Comparison of ENCODE assay signal across 7 mouse cellular contexts in genomic region chr10:79924998-79925784, GRCm38 (mm10). TPM values are rescaled to one million over a fixed set of nuclear protein-coding genes. Genes with fewer than 3 reads are reported as not detected.
DNase-seq lines count a peak whose midpoint lies in the region; ATAC-seq lines count a peak whose summit lies in the region.

No protein-coding gene starts in this region.

- peaks cover 41% of the 10 kb centered on the region for H3K27me3 ChIP-seq in limb, embryonic 12.5 days
- H3K27me3 ChIP-seq in midbrain, embryonic 14.5 days (ENCODE audit: control insufficient read depth, insufficient read depth, low read length): peaks cover 38% of the 10 kb centered on the region

- H3K4me1 ChIP-seq in limb, embryonic 12.5 days (replicated peaks): peaks cover 48% of the 10 kb centered on the region
- peaks cover 21% of the 10 kb centered on the region for H3K4me1 ChIP-seq in midbrain, embryonic 14.5 days (ENCODE audit: control insufficient read depth, insufficient read depth, low read length)

- peak; percentile 92 for DNase-seq in adrenal gland, adult 2 months
- DNase-seq in embryo, embryonic 9.5 days (ENCODE audit: extremely low spot score): peak; percentile 93
- DNase-seq in heart, adult 11 months: peak; percentile 98
- peak; percentile 97 for DNase-seq in kidney, adult 18-20 months
- peak; percentile 96 for DNase-seq in midbrain, embryonic 14.5 days
- DNase-seq in spleen, adult 12 weeks (ENCODE audit: low spot score): peak; percentile 90

- H3K9me3 ChIP-seq in limb, embryonic 12.5 days: no peaks in the 10 kb centered on the region; the same call in 1 of the 2 replicates
- H3K9me3 ChIP-seq in midbrain, embryonic 14.5 days (ENCODE audit: control insufficient read depth, low read length): no peaks in the 10 kb centered on the region

- peak overlapping the region; percentile 87; the same call in 1 of the 2 replicates for H3K4me2 ChIP-seq in limb, embryonic 12.5 days
- H3K4me2 ChIP-seq in midbrain, embryonic 14.5 days (ENCODE audit: low read length): peak overlapping the region; percentile 88

- H3K36me3 ChIP-seq in limb, embryonic 12.5 days: no peaks in the 10 kb centered on the region
- H3K36me3 ChIP-seq in midbrain, embryonic 14.5 days (ENCODE audit: control insufficient read depth, insufficient read depth, low read length): no peaks in the 10 kb centered on the region

- 11% methylated on average over 29 of the region's 29 CpGs for WGBS in limb, embryonic 12.5 days
- 11% methylated on average over 29 of the region's 29 CpGs for WGBS in midbrain, embryonic 14.5 days

- peak overlapping the region; percentile 97; the same call in 1 of the 2 replicates for H3K27ac ChIP-seq in limb, embryonic 12.5 days
- H3K27ac ChIP-seq in midbrain, embryonic 14.5 days (replicated peaks; ENCODE audit: low read depth, low read length): 0 out of 2 replicates have a peak overlapping the region, but pooled peaks have one; percentile 9

- H3K4me3 ChIP-seq in limb, embryonic 12.5 days (replicated peaks): 0 out of 2 replicates have a peak overlapping the region, but pooled peaks have one; percentile 15
- H3K4me3 ChIP-seq in midbrain, embryonic 14.5 days (replicated peaks; ENCODE audit: low read depth, low read length): no peak overlapping the region

- H3K9ac ChIP-seq in limb, embryonic 12.5 days (replicated peaks): no peak overlapping the region
- no peak overlapping the region for H3K9ac ChIP-seq in midbrain, embryonic 14.5 days (replicated peaks; ENCODE audit: low read length)

- no peak for ATAC-seq in limb, embryonic 12.5 days (ENCODE audit: insufficient number of reproducible peaks, insufficient read depth, low FRiP score, low TSS enrichment, low read depth)
- no peak for ATAC-seq in midbrain, embryonic 14.5 days (ENCODE audit: low FRiP score, low TSS enrichment)

RNA-seq across cellular contexts. Expression of gene Arid3a, which starts 1.7 kb away (rescaled TPM):
- 1 to 10 TPM; 4.6 to 6.5 TPM for total RNA-seq in adrenal gland, adult 2 months (2021)
- polyA plus RNA-seq in adrenal gland, adult 2 months (2012; rRNA removed): 5.9 and 9.1 TPM in 2 replicates
- 8.4 and 8.6 TPM in 2 replicates for polyA plus RNA-seq in limb, embryonic 12.5 days (2016; fragmentation: Nextera tagmentation; extraction: Ambion mirVana)
- polyA plus RNA-seq in midbrain, embryonic 14.5 days (2014; fragmentation: Nextera tagmentation; extraction: Ambion mirVana): 2.4 and 4.0 TPM in 2 replicates

RNA-seq across cellular contexts. Expression of gene R3hdm4, which starts 4.2 kb away (rescaled TPM):
- 10 to 100 TPM; 87.8 to 93.5 TPM for total RNA-seq in adrenal gland, adult 2 months (2021)
- 197 and 231 TPM in 2 replicates for polyA plus RNA-seq in adrenal gland, adult 2 months (2012; rRNA removed)
- 149 and 161 TPM in 2 replicates for polyA plus RNA-seq in limb, embryonic 12.5 days (2016; fragmentation: Nextera tagmentation; extraction: Ambion mirVana)
- 220 and 229 TPM in 2 replicates for polyA plus RNA-seq in midbrain, embryonic 14.5 days (2014; fragmentation: Nextera tagmentation; extraction: Ambion mirVana)

RNA-seq across cellular contexts. Expression of gene Kiss1r, which starts 8.4 kb away (rescaled TPM):
- total RNA-seq in adrenal gland, adult 2 months (2021): 1 to 10 TPM; 1.4 TPM
- 11.8 and 15.1 TPM in 2 replicates for polyA plus RNA-seq in adrenal gland, adult 2 months (2012; rRNA removed)
- 1.1 and 1.2 TPM in 2 replicates for polyA plus RNA-seq in limb, embryonic 12.5 days (2016; fragmentation: Nextera tagmentation; extraction: Ambion mirVana)
- polyA plus RNA-seq in midbrain, embryonic 14.5 days (2014; fragmentation: Nextera tagmentation; extraction: Ambion mirVana): 2.4 and 2.9 TPM in 2 replicates

RNA-seq across cellular contexts. Expression of gene Gm26602, which starts 14.5 kb away (rescaled TPM):
- total RNA-seq in adrenal gland, adult 2 months (2021): not detected
- not detected in 2 replicates for polyA plus RNA-seq in adrenal gland, adult 2 months (2012; rRNA removed)
- 5.5 and 21.1 TPM in 2 replicates for polyA plus RNA-seq in limb, embryonic 12.5 days (2016; fragmentation: Nextera tagmentation; extraction: Ambion mirVana)
- polyA plus RNA-seq in midbrain, embryonic 14.5 days (2014; fragmentation: Nextera tagmentation; extraction: Ambion mirVana): 3.5 and 8.6 TPM in 2 replicates

RNA-seq across cellular contexts. Expression of gene Med16, which starts 16.5 kb away (rescaled TPM):
- total RNA-seq in adrenal gland, adult 2 months (2021): 10 to 100 TPM; 38.4 to 43.0 TPM
- 126 and 132 TPM in 2 replicates for polyA plus RNA-seq in adrenal gland, adult 2 months (2012; rRNA removed)
- polyA plus RNA-seq in limb, embryonic 12.5 days (2016; fragmentation: Nextera tagmentation; extraction: Ambion mirVana): 50.8 and 53.7 TPM in 2 replicates
- polyA plus RNA-seq in midbrain, embryonic 14.5 days (2014; fragmentation: Nextera tagmentation; extraction: Ambion mirVana): 57.2 and 58.8 TPM in 2 replicates
